Mouse (Mus musculus): ENCODE measurements around the gene Exosc2.

DNA sequence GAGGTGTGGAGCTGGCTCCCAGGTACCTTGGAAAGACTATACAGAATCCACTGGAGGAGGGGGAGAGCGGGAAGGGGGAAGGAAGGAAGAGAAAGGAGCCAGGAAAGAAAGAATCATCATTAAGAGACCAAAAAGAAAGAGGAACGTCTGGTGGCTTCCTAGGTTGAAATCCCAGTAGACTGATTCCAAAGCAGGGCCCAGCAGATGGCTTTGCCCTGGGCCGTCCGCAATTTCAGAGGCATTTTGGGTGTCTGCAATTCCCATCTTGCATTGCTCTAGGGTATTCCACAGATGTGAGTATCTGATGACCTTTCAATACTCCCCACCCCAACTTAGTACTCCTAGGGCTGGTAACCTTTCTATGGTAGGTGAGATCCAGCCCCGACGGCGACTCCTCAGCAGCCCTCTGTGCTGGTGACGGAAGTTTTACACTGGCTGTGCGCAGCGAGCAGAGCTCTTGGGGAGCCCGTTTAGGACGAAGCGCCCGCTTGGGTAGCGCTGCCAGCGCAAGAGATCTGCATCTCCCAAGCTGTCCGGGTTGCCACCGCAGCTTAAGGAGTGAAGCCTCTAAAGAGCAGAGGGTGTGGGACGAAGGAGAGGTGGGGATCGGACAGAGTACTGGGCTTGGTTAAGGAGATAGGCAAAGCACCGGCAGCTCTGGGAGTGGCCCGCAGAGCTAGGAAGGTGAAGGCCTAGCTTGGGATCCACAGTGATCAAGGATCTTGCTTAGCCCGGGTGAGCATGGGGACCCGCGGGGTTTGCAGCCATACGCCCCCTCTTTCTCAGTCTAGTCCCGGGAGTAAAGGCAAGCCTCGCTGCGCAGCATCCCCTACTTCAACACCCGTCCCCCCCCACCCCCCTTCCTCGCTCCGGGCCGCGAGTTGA, 31.7 kb upstream of the Exosc2 start:
- TF ChIP-seq POLR2A (IDR thresholded peaks at IDR 0.05; ENCODE audit: control insufficient read depth, extremely low read depth, insufficient read depth, low read length, poor library complexity) (no peak), CTCF (IDR thresholded peaks at IDR 0.05; ENCODE audit: borderline replicate concordance, control insufficient read depth, extremely low read depth, insufficient read depth, low read length, poor library complexity) (0 out of 2 replicates have a peak, but pooled peaks have one; percentile 13)
